Mouse (Mus musculus): ENCODE measurements at regions not wholly inside any gene's neighbourhood (a gene's known extent, or its start where the extent isn't known, plus 50 kb on each side); places are given as distances from the start of the nearest gene placed in this dataset.

DNA sequence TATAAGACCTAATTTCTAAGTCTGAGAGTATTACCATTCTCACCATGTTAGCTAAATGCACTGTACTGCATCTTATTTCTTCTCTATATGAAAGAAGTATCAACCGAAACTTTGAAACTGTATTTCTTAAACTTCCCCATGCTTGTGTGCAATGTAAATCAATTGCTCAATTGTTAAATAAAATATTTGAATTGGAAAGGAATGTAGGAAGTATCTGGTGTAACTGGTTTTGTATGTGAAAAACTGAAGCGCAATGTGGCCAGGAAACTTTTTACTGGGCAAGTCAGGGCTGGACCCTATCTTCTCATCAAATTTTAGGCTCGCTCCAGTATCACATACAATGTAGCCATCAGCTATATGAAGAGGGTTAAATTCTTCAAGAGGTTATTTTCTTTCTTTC is 123.8 kb upstream of the Atp2b1 start:
- no peaks in the 10 kb centered on the region for H3K27me3 ChIP-seq
- H3K27ac ChIP-seq, result no peak overlapping the region
- H3K9me3 ChIP-seq (replicated peaks), result no peaks in the 10 kb centered on the region
- no peaks in the 10 kb centered on the region for H3K4me1 ChIP-seq
- ATAC-seq (replicated peaks; ENCODE audit: low FRiP score), result no peak
- H3K36me3 ChIP-seq, result no peaks in the 10 kb centered on the region
- H3K9ac ChIP-seq, result no peak overlapping the region
- 95% methylated on average over 3 of the region's 3 CpGs for WGBS
- no peak overlapping the region for H3K4me2 ChIP-seq
- no peak overlapping the region for H3K4me3 ChIP-seq (replicated peaks)

DNA sequence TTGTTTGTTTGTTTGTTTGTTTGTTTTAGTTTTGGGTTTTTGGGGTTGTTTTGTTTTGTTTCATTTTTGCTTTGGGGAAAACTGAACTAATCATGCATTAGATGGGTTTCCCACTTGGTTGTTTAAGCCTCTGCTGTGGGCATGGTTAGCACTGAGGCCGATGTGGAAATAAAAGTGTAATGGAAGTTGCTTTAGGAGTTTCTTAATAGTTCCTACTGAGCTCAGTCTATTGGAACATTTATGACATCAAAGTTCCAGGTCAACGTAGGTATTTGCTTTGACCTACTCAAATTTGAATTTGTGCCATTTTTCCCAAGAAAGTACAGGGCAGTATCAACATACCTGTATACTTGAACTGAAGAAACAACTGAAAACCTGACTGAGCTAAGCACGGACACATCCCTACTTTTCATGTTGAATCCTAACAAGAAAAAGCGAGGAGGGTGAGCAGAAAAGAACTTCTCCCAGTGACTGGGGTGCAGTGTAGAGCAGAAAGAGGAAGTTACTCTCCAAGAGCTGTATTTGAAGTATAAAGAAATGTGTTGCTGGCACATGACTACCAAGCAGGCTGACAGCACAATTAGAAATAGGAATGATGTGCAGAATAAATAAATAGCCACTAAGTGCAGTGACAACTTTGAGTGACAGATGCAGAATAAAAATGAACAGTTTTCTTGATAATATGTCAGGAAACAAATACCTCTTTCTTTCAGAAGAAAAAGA is 122.0 kb upstream of the Atp2b1 start:
- H3K27me3 ChIP-seq, result no peaks in the 10 kb centered on the region
- no peak for ATAC-seq (replicated peaks; ENCODE audit: low FRiP score)
- H3K4me3 ChIP-seq (replicated peaks), result no peak overlapping the region
- no peaks in the 10 kb centered on the region for H3K9me3 ChIP-seq (replicated peaks)
- no peak overlapping the region for H3K9ac ChIP-seq
- no peaks in the 10 kb centered on the region for H3K4me1 ChIP-seq
- H3K36me3 ChIP-seq, result no peaks in the 10 kb centered on the region
- H3K4me2 ChIP-seq, result no peak overlapping the region
- H3K27ac ChIP-seq, result no peak overlapping the region
- 88% methylated on average over 4 of the region's 4 CpGs for WGBS

DNA sequence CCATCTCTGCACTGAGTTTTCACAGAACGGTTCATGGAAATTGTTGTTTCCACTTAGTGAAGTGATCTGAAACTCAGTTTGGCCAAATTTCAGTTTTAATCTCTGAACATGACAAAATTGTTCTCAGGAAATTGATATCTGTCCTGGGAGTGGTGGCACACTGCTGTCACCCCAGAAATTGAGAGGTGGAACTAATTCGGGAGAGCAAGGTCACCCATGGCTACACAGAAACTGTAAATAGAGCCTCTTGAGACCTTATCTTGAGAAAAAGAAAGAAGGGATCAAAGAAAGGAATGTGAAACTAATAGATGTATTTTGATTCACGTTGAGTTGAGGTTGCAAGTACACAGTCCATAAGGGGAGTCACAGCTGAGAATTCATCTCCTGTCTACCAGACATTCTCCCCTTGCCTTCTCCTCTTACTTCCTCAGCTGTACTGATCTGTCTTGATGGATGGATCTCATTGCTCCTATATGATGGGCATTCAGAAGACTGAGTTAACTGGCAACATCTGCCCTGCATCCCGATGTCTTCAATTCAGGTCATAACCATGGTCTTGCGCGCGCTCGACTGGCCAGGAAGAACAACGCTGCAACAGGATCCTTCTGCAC is 120.2 kb upstream of the Atp2b1 start:
- Histone ChIP-seq H3K27ac (no peak overlapping the region), H3K4me1 (no peaks in the 10 kb centered on the region), H3K9ac (no peak overlapping the region), H3K4me3 (replicated peaks) (no peak overlapping the region), H3K4me2 (no peak overlapping the region), H3K9me3 (replicated peaks) (no peaks in the 10 kb centered on the region), H3K27me3 (no peaks in the 10 kb centered on the region), H3K36me3 (no peaks in the 10 kb centered on the region)
- WGBS, result 79% methylated on average over 9 of the region's 9 CpGs
- no peak for ATAC-seq (replicated peaks; ENCODE audit: low FRiP score)

GRCm38 (mm10) chr10:98796016-98796415 is 118.2 kb upstream of the Atp2b1 start:
- no peaks in the 10 kb centered on the region for H3K27me3 ChIP-seq
- no peak overlapping the region for H3K9ac ChIP-seq
- no peak for ATAC-seq (replicated peaks; ENCODE audit: low FRiP score)
- H3K36me3 ChIP-seq, result no peaks in the 10 kb centered on the region
- H3K4me3 ChIP-seq (replicated peaks), result no peak overlapping the region
- WGBS, result 90% methylated on average over 3 of the region's 3 CpGs
- no peaks in the 10 kb centered on the region for H3K4me1 ChIP-seq
- no peak overlapping the region for H3K27ac ChIP-seq
- no peak overlapping the region for H3K4me2 ChIP-seq
- H3K9me3 ChIP-seq (replicated peaks), result no peaks in the 10 kb centered on the region

- Histone ChIP-seq H3K9me3 (replicated peaks) (no peaks in the 10 kb centered on the region), H3K4me3 (replicated peaks) (no peak overlapping the region), H3K4me2 (no peak overlapping the region), H3K4me1 (no peaks in the 10 kb centered on the region), H3K27ac (no peak overlapping the region), H3K36me3 (no peaks in the 10 kb centered on the region), H3K9ac (no peak overlapping the region), H3K27me3 (no peaks in the 10 kb centered on the region)
- ATAC-seq (replicated peaks; ENCODE audit: low FRiP score), result no peak
- WGBS, result 70% methylated on average over 6 of the region's 6 CpGs
These were observed 115.4 kb upstream of the Atp2b1 start for GRCm38 (mm10) chr10:98798634-98799415.

GRCm38 (mm10) chr10:98799830-98800229 is 114.4 kb upstream of the Atp2b1 start:
- no peak overlapping the region for H3K9ac ChIP-seq
- no peak overlapping the region for H3K4me3 ChIP-seq (replicated peaks)
- H3K27ac ChIP-seq, result no peak overlapping the region
- H3K4me2 ChIP-seq, result no peak overlapping the region
- 76% methylated on average over 3 of the region's 3 CpGs for WGBS
- H3K4me1 ChIP-seq, result no peaks in the 10 kb centered on the region
- no peaks in the 10 kb centered on the region for H3K9me3 ChIP-seq (replicated peaks)
- no peaks in the 10 kb centered on the region for H3K36me3 ChIP-seq
- H3K27me3 ChIP-seq, result no peaks in the 10 kb centered on the region
- ATAC-seq (replicated peaks; ENCODE audit: low FRiP score), result no peak

DNA sequence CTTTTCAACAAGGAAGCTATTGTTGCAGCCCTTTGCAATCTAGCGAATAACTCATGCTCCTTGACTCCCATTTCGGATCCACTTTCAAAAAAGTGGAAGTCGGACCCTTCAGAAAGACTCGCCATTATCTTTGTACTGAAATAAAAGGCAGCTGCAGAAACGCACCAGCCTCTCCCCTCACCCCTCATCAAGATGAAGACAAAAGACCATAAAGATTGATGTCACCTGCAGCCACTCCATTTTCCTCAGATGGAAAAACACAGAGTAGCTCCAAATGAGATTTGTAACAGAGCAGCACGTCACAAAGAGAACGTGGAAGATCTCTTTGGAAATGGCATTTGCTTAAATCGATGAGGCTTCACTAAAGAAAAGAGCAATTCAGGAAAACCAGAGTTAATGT is 113.3 kb upstream of the Atp2b1 start:
- no peak overlapping the region for H3K9ac ChIP-seq
- WGBS, result 51% methylated on average over 8 of the region's 8 CpGs
- H3K27me3 ChIP-seq, result no peaks in the 10 kb centered on the region
- H3K9me3 ChIP-seq (replicated peaks), result no peaks in the 10 kb centered on the region
- no peak for ATAC-seq (replicated peaks; ENCODE audit: low FRiP score)
- H3K4me1 ChIP-seq, result no peaks in the 10 kb centered on the region
- no peak overlapping the region for H3K27ac ChIP-seq
- H3K36me3 ChIP-seq, result no peaks in the 10 kb centered on the region
- no peak overlapping the region for H3K4me3 ChIP-seq (replicated peaks)
- H3K4me2 ChIP-seq, result no peak overlapping the region

DNA sequence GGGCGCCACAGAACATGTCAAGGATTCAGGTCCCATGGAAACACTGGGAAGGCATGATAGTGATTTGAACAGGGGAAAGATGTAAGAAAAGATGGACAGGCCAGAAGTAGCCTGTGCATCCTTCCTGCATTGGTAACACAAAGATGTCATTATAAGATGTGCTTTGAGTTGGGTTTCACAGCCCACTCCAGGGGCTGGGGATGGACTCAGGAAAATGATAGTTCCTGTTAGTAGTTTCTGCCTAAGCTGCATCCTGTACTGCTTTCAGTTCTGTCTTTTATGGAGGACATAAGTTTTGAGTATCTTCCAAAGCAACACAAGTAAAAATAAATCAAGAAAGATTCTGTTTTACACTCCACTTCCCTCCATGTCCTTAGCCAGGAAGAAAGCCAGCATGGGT is 109.2 kb upstream of the Atp2b1 start:
- no peak overlapping the region for H3K27ac ChIP-seq
- no peak for ATAC-seq (replicated peaks; ENCODE audit: low FRiP score)

GRCm38 (mm10) chr10:98806798-98807535 is 107.2 kb upstream of the Atp2b1 start:
- H3K4me2 ChIP-seq, result peak overlapping the region; percentile 28; the same call in 1 of the 2 replicates
- H3K4me3 ChIP-seq (replicated peaks), result no peak overlapping the region
- H3K9me3 ChIP-seq (replicated peaks), result no peaks in the 10 kb centered on the region
- no peak overlapping the region for H3K9ac ChIP-seq
- H3K27ac ChIP-seq, result no peak overlapping the region
- no peaks in the 10 kb centered on the region for H3K36me3 ChIP-seq
- H3K27me3 ChIP-seq, result no peaks in the 10 kb centered on the region
- peaks cover 8% of the 10 kb centered on the region; the same call in 1 of the 2 replicates for H3K4me1 ChIP-seq
- WGBS, result 61% methylated on average over 19 of the region's 19 CpGs
- peak; percentile 74; the same call in 1 of the 2 replicates for ATAC-seq (replicated peaks; ENCODE audit: low FRiP score)

More for the DNA sequence above, 109.2 kb upstream of the Atp2b1 start:
- H3K4me2 ChIP-seq, result no peak overlapping the region
- H3K4me3 ChIP-seq (replicated peaks), result no peak overlapping the region
- H3K4me1 ChIP-seq, result peaks cover 8% of the 10 kb centered on the region; the same call in 1 of the 2 replicates
- no peaks in the 10 kb centered on the region for H3K36me3 ChIP-seq
- H3K9ac ChIP-seq, result no peak overlapping the region
- H3K27me3 ChIP-seq, result no peaks in the 10 kb centered on the region
- H3K9me3 ChIP-seq (replicated peaks), result no peaks in the 10 kb centered on the region
- 94% methylated on average over 1 of the region's 1 CpGs for WGBS

GRCm38 (mm10) chr10:98808644-98809043 is 105.6 kb upstream of the Atp2b1 start:
- Histone ChIP-seq H3K4me2 (no peak overlapping the region), H3K27me3 (no peaks in the 10 kb centered on the region), H3K9ac (no peak overlapping the region), H3K36me3 (no peaks in the 10 kb centered on the region), H3K4me1 (peaks cover 8% of the 10 kb centered on the region; the same call in 1 of the 2 replicates), H3K9me3 (replicated peaks) (no peaks in the 10 kb centered on the region), H3K27ac (peak overlapping the region; percentile 7; the same call in 1 of the 2 replicates), H3K4me3 (replicated peaks) (no peak overlapping the region)
- peak; percentile 86 for ATAC-seq (replicated peaks; ENCODE audit: low FRiP score)
- 57% methylated on average over 4 of the region's 4 CpGs for WGBS

GRCm38 (mm10) chr10:98829051-98829450 is 85.2 kb upstream of the Atp2b1 start:
- 95% methylated on average over 5 of the region's 5 CpGs for WGBS
- no peak overlapping the region for H3K27ac ChIP-seq

More at GRCm38 (mm10) chr10:98829051-98829450, 85.2 kb upstream of the Atp2b1 start:
- Histone ChIP-seq H3K4me2 (no peak overlapping the region), H3K9me3 (replicated peaks) (no peaks in the 10 kb centered on the region), H3K4me3 (replicated peaks) (no peak overlapping the region), H3K36me3 (no peaks in the 10 kb centered on the region), H3K9ac (no peak overlapping the region), H3K4me1 (peaks cover 10% of the 10 kb centered on the region; the same call in 1 of the 2 replicates), H3K27me3 (no peaks in the 10 kb centered on the region)
- no peak for ATAC-seq (replicated peaks; ENCODE audit: low FRiP score)
